Mouse (Mus musculus): ENCODE results near the gene Myo9a. TPM values are rescaled to one million over a fixed set of nuclear protein-coding genes. Genes with fewer than 3 reads are reported as not detected.

Gene Myo9a
- total and polyA plus RNA-seq, 2 experiments from 2014 or later: 16.5 to 38.3 TPM

GRCm38 (mm10) chr9:59942501-59943085 is 191.9 kb downstream of the Myo9a start:
- H3K9me3 ChIP-seq (ENCODE audit: low read length): no peaks in the 10 kb centered on the region
- no peak overlapping the region for H3K4me3 ChIP-seq (ENCODE audit: low read depth, low read length)
- H3K4me1 ChIP-seq (ENCODE audit: insufficient read depth, low read length): no peaks in the 10 kb centered on the region; the same call in 1 of the 2 replicates
- no peak overlapping the region for H3K9ac ChIP-seq (replicated peaks; ENCODE audit: low read length, poor library complexity, severe bottlenecking)
- no peak for TF ChIP-seq CTCF (IDR thresholded peaks at IDR 0.05)
- no peak for ATAC-seq (ENCODE audit: low FRiP score)
- no peaks in the 10 kb centered on the region for H3K27me3 ChIP-seq (ENCODE audit: insufficient read depth, low read length)
- 48% methylated on average over 5 of the region's 5 CpGs for WGBS
- no peak overlapping the region for H3K4me2 ChIP-seq (ENCODE audit: low read depth, low read length, poor library complexity, severe bottlenecking)
- no peaks in the 10 kb centered on the region for H3K36me3 ChIP-seq (ENCODE audit: insufficient read depth, low read length)
- no peak overlapping the region for H3K27ac ChIP-seq (ENCODE audit: low read depth, low read length)
- no peak for DNase-seq (ENCODE audit: low spot score)

DNA sequence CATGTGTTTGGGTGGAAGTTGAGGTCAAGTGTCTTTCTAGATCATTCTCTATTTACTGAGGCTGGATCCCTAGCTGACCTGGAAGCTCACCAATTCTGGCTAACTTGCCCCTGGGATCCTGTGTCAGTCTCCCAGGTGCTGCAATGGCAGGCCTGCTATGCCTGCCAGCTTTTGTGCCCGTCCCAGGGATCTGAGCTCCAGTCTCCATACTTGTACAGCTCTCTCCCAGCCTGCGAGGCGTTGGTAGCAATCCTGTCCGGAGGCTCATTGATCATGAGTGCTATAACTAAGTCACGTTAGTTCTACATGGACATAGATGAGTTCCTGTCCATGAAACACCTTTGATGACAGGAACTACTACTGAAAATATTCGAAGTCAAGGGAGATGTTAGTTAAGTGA is 193.1 kb downstream of the Myo9a start:
- no peak for ATAC-seq (ENCODE audit: low FRiP score)
- no peaks in the 10 kb centered on the region for H3K9me3 ChIP-seq (ENCODE audit: low read length)

GRCm38 (mm10) chr9:59945241-59945640 is 194.5 kb downstream of the Myo9a start:
- Histone ChIP-seq H3K36me3 (ENCODE audit: insufficient read depth, low read length) (no peaks in the 10 kb centered on the region), H3K4me2 (ENCODE audit: low read depth, low read length, poor library complexity, severe bottlenecking) (no peak overlapping the region), H3K4me3 (ENCODE audit: low read depth, low read length) (no peak overlapping the region), H3K9me3 (ENCODE audit: low read length) (no peaks in the 10 kb centered on the region), H3K4me1 (ENCODE audit: insufficient read depth, low read length) (no peaks in the 10 kb centered on the region), H3K9ac (replicated peaks; ENCODE audit: low read length, poor library complexity, severe bottlenecking) (no peak overlapping the region), H3K27ac (ENCODE audit: low read depth, low read length) (no peak overlapping the region), H3K27me3 (ENCODE audit: insufficient read depth, low read length) (no peaks in the 10 kb centered on the region)
- TF ChIP-seq CTCF (IDR thresholded peaks at IDR 0.05): no peak
- ATAC-seq (ENCODE audit: low FRiP score) (no peak), DNase-seq (ENCODE audit: low spot score) (no peak)
- 83% methylated on average over 3 of the region's 3 CpGs for WGBS

More for the DNA sequence above, 193.1 kb downstream of the Myo9a start:
- Histone ChIP-seq H3K9ac (replicated peaks; ENCODE audit: low read length, poor library complexity, severe bottlenecking) (no peak overlapping the region), H3K4me2 (ENCODE audit: low read depth, low read length, poor library complexity, severe bottlenecking) (no peak overlapping the region), H3K4me1 (ENCODE audit: insufficient read depth, low read length) (no peaks in the 10 kb centered on the region; the same call in 1 of the 2 replicates), H3K4me3 (ENCODE audit: low read depth, low read length) (no peak overlapping the region), H3K27ac (ENCODE audit: low read depth, low read length) (no peak overlapping the region), H3K36me3 (ENCODE audit: insufficient read depth, low read length) (no peaks in the 10 kb centered on the region), H3K27me3 (ENCODE audit: insufficient read depth, low read length) (no peaks in the 10 kb centered on the region)
- 89% methylated on average over 6 of the region's 6 CpGs for WGBS
- no peak for TF ChIP-seq CTCF (IDR thresholded peaks at IDR 0.05)
- no peak for DNase-seq (ENCODE audit: low spot score)

DNA sequence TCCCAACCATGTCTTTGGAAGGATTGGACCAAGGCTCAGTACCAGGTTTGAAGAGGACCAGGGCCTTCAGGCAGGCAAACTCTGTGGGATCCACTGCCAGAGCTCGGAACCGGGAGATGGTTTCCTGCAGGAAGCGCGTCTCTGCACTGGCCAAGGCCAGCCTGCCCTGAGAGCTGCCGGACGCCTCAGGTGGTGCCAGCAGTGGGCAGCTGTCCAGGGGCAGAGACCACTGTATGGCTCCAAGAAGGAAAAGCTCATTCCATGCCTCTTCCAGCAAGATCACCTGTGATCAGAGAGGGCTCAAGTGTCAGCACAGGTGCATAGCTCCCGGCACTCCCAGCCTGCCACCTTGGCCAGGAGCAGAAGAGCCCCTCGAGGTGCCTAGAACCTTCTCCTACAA is 196.6 kb downstream of the Myo9a start:
- Histone ChIP-seq H3K27ac (ENCODE audit: low read depth, low read length) (no peak overlapping the region), H3K4me1 (ENCODE audit: insufficient read depth, low read length) (no peaks in the 10 kb centered on the region), H3K9me3 (ENCODE audit: low read length) (no peaks in the 10 kb centered on the region), H3K27me3 (ENCODE audit: insufficient read depth, low read length) (no peaks in the 10 kb centered on the region), H3K9ac (replicated peaks; ENCODE audit: low read length, poor library complexity, severe bottlenecking) (no peak overlapping the region), H3K4me2 (ENCODE audit: low read depth, low read length, poor library complexity, severe bottlenecking) (no peak overlapping the region), H3K36me3 (ENCODE audit: insufficient read depth, low read length) (no peaks in the 10 kb centered on the region), H3K4me3 (ENCODE audit: low read depth, low read length) (no peak overlapping the region)
- ATAC-seq (ENCODE audit: low FRiP score) (no peak), DNase-seq (ENCODE audit: low spot score) (no peak)
- TF ChIP-seq CTCF (IDR thresholded peaks at IDR 0.05): no peak
- 82% methylated on average over 8 of the region's 8 CpGs for WGBS

DNA sequence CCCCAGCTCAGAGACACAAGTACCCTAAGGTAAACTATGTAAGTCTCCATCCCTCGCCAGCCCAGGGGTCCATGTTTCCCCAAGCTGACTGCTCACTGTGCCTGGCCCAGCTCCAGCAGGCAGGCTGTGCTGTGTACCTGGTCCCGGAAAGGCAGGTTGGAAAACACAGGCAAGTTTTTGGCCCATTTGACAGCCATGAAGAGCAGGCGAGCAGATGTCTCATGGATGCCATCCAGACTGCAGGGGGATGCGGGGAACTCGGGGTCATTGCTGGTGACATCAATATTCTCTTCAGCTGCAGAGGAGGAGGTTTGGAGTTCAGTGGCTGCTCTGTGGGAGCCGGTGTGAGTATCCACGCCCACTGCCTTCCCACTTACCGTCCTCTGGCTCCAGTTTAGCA is 197.5 kb downstream of the Myo9a start:
- Histone ChIP-seq H3K36me3 (ENCODE audit: insufficient read depth, low read length) (no peaks in the 10 kb centered on the region), H3K9me3 (ENCODE audit: low read length) (no peaks in the 10 kb centered on the region), H3K27ac (ENCODE audit: low read depth, low read length) (no peak overlapping the region), H3K4me1 (ENCODE audit: insufficient read depth, low read length) (no peaks in the 10 kb centered on the region), H3K4me3 (ENCODE audit: low read depth, low read length) (no peak overlapping the region), H3K27me3 (ENCODE audit: insufficient read depth, low read length) (no peaks in the 10 kb centered on the region), H3K4me2 (ENCODE audit: low read depth, low read length, poor library complexity, severe bottlenecking) (no peak overlapping the region), H3K9ac (replicated peaks; ENCODE audit: low read length, poor library complexity, severe bottlenecking) (no peak overlapping the region)
- no peak for DNase-seq (ENCODE audit: low spot score)
- WGBS: 80% methylated on average over 8 of the region's 8 CpGs
- no peak for TF ChIP-seq CTCF (IDR thresholded peaks at IDR 0.05)
- ATAC-seq (ENCODE audit: low FRiP score): no peak

- Histone ChIP-seq H3K4me1 (ENCODE audit: insufficient read depth, low read length) (no peaks in the 10 kb centered on the region), H3K9ac (replicated peaks; ENCODE audit: low read length, poor library complexity, severe bottlenecking) (no peak overlapping the region), H3K27ac (ENCODE audit: low read depth, low read length) (no peak overlapping the region), H3K4me3 (ENCODE audit: low read depth, low read length) (no peak overlapping the region), H3K36me3 (ENCODE audit: insufficient read depth, low read length) (no peaks in the 10 kb centered on the region), H3K9me3 (ENCODE audit: low read length) (no peaks in the 10 kb centered on the region), H3K4me2 (ENCODE audit: low read depth, low read length, poor library complexity, severe bottlenecking) (no peak overlapping the region), H3K27me3 (ENCODE audit: insufficient read depth, low read length) (no peaks in the 10 kb centered on the region)
- 91% methylated on average over 17 of the region's 17 CpGs for WGBS
- DNase-seq (ENCODE audit: low spot score) (no peak), ATAC-seq (ENCODE audit: low FRiP score) (no peak)
- no peak for TF ChIP-seq CTCF (IDR thresholded peaks at IDR 0.05)
Observed at GRCm38 (mm10) chr9:59948691-59949250, 198.1 kb downstream of the Myo9a start.

All from midbrain, postnatal 0 days (tissue).